Mouse (Mus musculus): ENCODE measurements around the gene Tec. TPM values are rescaled to one million over a fixed set of nuclear protein-coding genes. Genes with fewer than 3 reads are reported as not detected.
"Not testable (repeated sequence)": the region's sequence is repeated elsewhere in the genome, so short reads cannot be mapped to it uniquely, and the experiment has no call there.

Tec gene
- total RNA-seq, 2 experiments from 2014 or later: 3.0 to 3.7 TPM

DNA sequence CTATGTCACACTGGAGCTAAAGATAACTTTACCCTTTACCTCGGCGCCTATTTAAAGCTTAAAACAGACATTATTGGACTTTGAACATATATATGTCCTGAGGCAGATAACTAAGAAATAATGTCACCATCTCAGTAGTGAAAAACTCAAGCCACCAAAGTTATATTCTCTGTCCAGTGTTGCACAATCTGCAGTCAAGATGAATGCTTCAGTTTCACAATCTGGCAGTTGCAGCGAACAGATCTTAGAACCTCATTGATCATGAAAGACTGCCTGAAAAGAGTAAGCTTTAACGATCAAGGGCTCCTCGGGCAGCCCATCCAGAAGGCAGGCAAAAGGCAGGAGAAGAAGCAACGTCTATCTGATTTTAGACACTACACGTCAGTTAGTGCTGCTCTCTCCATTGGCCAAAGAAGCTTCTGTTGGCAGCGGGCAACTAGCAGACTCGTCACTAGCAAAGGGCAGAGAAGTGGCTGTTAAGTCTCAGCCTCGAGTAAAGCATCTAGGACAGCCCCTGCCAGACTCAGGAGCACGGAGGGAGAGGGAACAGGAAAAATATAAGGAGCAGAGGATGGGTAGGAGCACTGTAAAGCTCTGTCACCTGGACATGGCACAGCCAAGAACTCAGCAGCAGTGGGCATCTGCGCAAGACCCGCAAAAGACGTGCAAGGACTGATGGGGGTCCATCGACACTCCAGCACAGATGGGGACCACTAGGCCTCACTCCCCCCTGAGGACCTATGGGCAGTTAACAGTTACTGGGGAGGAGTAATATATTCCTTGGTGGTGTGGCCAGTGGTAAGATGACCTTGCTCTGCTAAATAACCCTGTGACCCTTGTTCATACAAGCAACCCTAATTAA, 35.1 kb downstream of the Tec start:
- intact Hi-C loops (cut with DNase I): no loop called here
- DNase-seq (ENCODE audit: low spot score in 2 of 2): no peak

DNA sequence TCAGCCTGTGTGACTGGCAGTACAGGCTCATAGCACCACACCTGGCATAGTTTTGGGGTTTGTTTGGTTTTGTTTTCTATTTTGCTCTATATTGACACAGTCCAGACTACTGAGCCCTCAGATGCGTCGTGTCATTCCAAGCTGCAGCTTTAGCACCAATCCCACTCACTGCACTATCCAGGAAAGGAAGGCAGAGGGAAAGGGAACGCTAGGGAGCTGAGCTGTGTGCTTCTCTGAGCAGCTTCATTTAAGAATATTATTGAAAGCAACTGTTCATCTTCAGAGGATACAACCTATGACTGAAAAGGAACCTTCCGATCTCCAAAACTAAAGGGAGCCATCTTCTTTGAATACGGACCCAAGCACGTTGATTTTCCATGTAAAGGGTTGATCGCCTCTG, 36.1 kb downstream of the Tec start:
- intact Hi-C loops (cut with DNase I): no loop called here
- no peak for DNase-seq (ENCODE audit: low spot score in 2 of 2)

- no peak for DNase-seq (ENCODE audit: low spot score in 2 of 2)
- intact Hi-C loops (cut with DNase I): no loop called here
Measured at GRCm38 (mm10) chr5:72830988-72831610, 37.2 kb downstream of the Tec start.

DNA sequence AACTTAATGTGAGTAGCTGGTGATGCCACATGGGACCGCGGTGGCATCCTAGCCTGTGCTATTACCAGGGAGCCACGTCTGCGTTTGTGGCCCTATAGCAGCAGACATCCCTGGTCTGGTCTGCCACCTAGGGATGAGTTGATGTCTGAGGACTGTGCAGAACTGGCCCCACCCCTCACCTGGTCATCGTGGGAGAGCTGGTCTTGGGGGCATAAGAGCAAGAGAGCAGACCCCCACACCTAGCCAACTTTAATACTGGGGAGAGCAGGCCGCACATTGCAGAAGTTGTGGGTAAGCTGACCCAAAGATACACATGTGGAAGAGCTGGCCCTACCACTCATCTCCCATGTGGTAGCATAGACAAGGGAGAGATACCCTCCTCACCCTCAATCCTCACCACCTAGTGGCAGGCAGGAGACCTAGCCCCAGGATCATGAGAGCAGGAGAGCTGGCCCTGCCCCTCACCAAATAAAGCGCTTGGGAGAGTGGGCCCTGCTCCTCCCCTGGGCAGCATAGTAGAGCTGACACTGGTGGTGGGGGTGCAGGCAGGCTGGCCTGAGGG, 38.7 kb downstream of the Tec start:
- no peak for DNase-seq (ENCODE audit: low spot score in 2 of 2)
- intact Hi-C loops (cut with DNase I): no loop called here

DNA sequence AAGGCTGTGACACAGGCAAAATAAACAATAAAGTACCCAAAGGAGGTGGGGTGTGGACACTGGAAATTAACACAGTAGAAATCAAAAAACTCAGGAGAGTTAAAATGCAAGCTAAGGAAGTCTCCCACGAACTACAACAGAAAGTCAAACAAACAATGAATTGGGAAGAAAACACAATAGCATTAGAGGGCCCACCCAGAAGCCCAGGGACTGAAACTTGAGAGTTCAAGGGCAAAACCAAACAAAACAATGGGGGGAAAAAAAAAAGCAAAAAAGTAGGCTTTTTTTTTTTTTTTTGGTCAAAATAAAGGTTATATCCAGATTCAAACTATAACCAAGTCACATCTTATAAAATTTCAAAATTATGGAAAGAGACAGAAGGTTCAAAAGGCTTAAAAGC, 39.9 kb downstream of the Tec start:
- no peak for DNase-seq (ENCODE audit: low spot score in 2 of 2)
- intact Hi-C loops (cut with DNase I): no loop called here

GRCm38 (mm10) chr5:72827435-72827834, 40.8 kb downstream of the Tec start:
- intact Hi-C loops (cut with DNase I): no loop called here
- no peak for DNase-seq (ENCODE audit: low spot score in 2 of 2)

- DNase-seq (ENCODE audit: low spot score in 2 of 2): no peak
- intact Hi-C loops (cut with DNase I): no loop called here
Measured at GRCm38 (mm10) chr5:72826445-72826844, 41.8 kb downstream of the Tec start.

DNA sequence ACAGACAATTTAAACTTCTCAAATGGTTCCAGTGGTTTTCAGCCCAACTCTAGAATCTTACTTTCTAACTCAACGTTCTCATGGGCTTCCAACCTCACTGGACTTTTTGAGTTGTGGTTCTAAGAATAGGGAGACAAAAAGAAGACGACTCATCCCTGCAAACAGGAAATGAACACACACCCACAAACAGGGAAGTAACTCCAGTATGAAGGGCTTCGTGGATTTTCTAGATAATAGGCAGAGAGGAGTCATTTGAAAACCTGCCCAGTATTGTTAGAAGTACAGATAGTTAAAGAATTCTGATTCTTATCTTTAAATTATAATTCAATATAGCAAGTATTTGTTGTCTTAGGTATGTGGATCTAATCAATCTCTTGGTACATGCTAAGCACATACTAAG, 47.6 kb downstream of the Tec start:
- intact Hi-C loops (cut with DNase I): no loop called here
- no peak for DNase-seq (ENCODE audit: low spot score in 2 of 2)

GRCm38 (mm10) chr5:72820036-72820640, 48.1 kb downstream of the Tec start:
- intact Hi-C loops (cut with DNase I): no loop called here
- no peak for DNase-seq (ENCODE audit: low spot score in 2 of 2)

- intact Hi-C loops (cut with DNase I): no loop called here
- no peak for DNase-seq (ENCODE audit: low spot score in 2 of 2)
Measured at GRCm38 (mm10) chr5:72818513-72819180, 49.6 kb downstream of the Tec start.

DNA sequence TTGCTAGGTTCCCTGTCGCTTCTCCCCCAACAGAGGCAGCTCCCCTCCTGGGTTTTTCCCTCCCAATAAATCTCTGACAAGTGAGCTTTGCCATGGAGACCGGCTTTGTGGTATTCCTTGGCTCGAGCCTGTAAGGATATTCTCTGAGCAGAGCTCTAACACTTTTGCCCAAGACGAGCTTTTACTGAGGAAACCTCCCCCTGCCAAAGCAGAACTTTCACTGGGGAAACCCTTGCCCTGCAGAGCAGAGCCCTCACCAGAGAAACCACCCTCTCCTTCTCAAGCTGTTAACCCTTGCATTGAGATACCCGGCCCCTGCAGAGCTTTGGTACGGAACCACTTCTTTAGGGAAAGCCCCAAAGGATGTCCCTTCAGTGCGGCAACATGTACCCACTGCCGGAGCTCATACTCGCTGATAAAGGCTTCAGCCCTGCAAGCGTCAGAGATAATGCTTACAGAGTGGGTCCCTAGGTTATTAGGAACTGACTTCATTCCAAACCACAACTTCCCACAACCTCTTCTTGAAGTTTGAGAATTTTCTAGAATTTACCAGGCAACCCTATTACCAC, 50.7 kb downstream of the Tec start:
- DNase-seq (ENCODE audit: low spot score in 2 of 2): no peak
- intact Hi-C loops (cut with DNase I): no loop called here

DNA sequence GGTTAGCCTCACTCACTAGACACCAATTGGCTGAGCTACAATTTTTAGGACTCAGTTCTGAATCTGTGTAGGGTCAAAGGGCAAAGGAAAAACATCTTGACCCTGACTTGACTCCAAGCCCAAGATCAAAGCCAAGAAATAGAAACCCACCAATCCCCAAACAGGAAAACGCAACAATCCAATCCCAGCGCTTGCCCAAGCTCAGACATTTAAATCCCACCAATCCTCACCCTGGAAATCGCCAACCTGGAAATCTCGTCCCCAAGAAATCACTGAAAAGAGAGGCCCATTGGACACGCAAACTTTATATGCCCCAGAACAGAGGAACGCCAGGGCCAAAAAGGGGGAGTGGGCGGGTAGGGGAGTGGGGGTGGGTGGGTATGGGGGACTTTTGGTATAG, 51.3 kb downstream of the Tec start:
- DNase-seq (ENCODE audit: low spot score in 2 of 2); intact Hi-C loops (cut with DNase I): not testable (repeated sequence)

GRCm38 (mm10) chr5:72816491-72816890, 51.8 kb downstream of the Tec start:
- DNase-seq (ENCODE audit: low spot score in 2 of 2): no peak
- intact Hi-C loops (cut with DNase I): no loop called here

DNA sequence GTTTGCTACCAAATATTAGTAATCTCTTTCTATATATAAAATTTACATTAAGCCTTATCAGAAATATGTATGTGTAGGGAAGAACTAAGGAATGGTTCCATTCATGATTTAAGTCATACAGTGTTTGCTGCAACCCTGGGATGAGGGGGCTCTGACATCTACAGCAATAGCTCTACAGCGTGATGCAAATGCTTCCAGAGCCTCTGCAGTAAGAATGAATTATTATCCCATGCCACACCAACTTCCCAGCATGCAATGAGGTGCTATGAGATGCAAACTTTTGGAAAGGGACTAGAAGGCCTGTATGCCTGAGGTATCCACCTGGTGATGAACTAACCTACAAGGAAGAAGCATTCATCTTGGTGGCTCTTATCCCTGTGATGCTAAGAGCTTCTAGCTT, 52.2 kb downstream of the Tec start:
- no peak for DNase-seq (ENCODE audit: low spot score in 2 of 2)
- intact Hi-C loops (cut with DNase I): no loop called here

DNA sequence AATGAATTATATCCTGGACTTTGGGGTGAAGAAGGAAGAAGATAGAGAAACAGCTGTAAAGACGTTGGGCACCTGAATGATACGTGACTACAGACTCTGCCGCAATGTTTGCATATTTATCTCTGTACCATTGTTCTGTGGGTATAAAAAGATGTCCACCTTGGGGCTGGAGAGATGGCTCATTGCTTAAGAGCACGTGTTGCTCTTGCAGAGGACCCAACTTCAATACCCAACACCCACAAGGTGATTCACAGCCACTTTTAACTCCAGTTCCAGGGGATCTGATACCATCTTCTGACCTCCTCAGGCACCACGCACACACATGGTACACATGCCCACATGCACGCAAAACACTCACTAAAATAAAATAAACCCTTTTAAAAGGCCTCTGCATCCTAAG, 52.9 kb downstream of the Tec start:
- no peak for DNase-seq (ENCODE audit: low spot score in 2 of 2)
- intact Hi-C loops (cut with DNase I): no loop called here

DNA sequence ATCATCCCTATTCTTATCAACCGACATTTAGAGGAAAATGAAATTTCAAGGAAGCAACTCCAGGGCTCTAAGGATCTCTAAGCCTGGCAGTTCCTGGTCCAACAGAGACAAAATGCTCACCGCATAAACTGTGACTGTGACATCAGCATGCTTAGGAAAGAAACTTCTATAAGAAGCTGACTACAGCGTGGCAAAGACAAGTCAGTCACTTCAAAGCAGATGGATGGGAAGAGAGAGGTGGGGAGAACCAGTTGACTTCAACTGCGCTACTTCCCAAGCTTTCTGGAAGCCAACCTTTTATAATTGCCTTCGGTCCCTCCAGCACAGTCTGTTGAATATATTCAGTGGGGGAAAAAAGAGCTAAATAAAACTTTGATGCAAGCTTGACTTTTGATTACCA, 54.2 kb downstream of the Tec start:
- intact Hi-C loops (cut with DNase I): no loop called here
- peak in 1 of 2 experiments; percentile 64 for DNase-seq (ENCODE audit: low spot score in 2 of 2)

DNA sequence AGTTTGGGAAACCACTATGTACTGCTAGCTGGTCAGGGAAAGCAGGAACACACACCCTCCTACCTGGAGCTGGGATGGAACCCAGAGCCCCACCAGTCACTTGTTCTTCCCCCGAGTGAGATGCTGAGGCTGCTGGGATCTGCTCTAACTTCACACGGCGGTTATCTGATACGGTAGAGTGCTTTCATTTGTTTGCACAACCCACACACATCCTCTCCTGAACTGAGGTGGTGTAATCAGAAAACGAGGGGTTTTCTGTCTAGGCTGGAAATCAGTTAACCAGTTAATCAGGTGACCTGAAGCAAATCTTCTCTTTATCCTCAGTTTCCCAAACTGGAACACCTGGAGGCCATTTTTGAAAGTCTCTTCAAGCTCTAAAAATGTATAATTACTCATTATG, 55.4 kb downstream of the Tec start:
- no peak for DNase-seq (ENCODE audit: low spot score in 2 of 2)
- intact Hi-C loops (cut with DNase I): no loop called here

DNA sequence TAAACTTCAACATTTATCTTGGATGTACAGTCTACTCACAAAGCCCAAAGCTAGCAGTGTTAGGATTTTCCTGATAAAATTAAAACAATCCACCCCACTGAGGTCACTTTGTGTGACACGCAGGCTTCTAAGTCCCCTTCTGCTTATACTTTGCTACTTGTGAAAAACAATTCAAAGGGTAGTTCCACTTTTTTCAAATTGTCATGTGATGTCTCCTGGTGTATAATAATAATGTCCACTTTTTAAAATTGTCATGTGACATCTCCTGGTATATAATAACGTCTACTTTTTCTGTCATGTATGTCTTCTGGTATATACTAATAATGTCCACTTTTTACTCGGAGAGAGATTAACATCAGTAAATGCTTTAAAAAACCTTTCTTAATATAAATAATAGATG, 56.0 kb downstream of the Tec start:
- DNase-seq (ENCODE audit: low spot score in 2 of 2): no peak
- intact Hi-C loops (cut with DNase I): no loop called here

- DNase-seq (ENCODE audit: low spot score in 2 of 2): no peak
- intact Hi-C loops (cut with DNase I): no loop called here
Measured at GRCm38 (mm10) chr5:72811397-72811796, 56.9 kb downstream of the Tec start.

- intact Hi-C loops (cut with DNase I): no loop called here
- DNase-seq (ENCODE audit: low spot score in 2 of 2): no peak
Measured at GRCm38 (mm10) chr5:72810990-72811389, 57.3 kb downstream of the Tec start.
